Mouse (Mus musculus) neural tube, embryonic 12.5 days (tissue): ENCODE results near the gene Bora. TPM values are rescaled to one million over a fixed set of nuclear protein-coding genes. Genes with fewer than 3 reads are reported as not detected.

Source experiments
- polyA plus RNA-seq: library from polyadenylated mRNA; unstranded; fragments of >200 nt; fragmentation: Nextera tagmentation; extraction: Ambion mirVana; gene quantifications from 2 replicates; pipeline ENCODE4 v1.2.1, GENCODE M21; 2016

The Bora gene
- polyA plus RNA-seq, 1 experiment from 2014 or later, result 49.3 TPM

Other genes with a start within 250 kb of the Bora start
- 1.7 TPM in 1 of 2 replicates, not detected in the other for gene Rpl36a-ps1, start 51.9 kb upstream of the Bora start, polyA plus RNA-seq
- 124 and 128 TPM in 2 replicates for gene Mzt1, start 88 bp upstream of the Bora start, polyA plus RNA-seq
- gene Pibf1, start 53.2 kb downstream of the Bora start, polyA plus RNA-seq, result 19.1 and 19.8 TPM in 2 replicates
- 32.1 and 34.9 TPM in 2 replicates for gene Dis3, start 53.5 kb downstream of the Bora start, polyA plus RNA-seq